ENCODE assay signal across 9 mouse cellular contexts in genomic region chr5:93163541-93163940, GRCm38 (mm10). TPM values are rescaled to one million over a fixed set of nuclear protein-coding genes. Genes with fewer than 3 reads are reported as not detected.
DNase-seq lines count a peak whose midpoint lies in the region; ATAC-seq lines count a peak whose summit lies in the region.
"Had no signal": no experiment of that assay in that cellular context is flagged by ENCODE, and none has a peak within 500 bp of the region (broad histone marks: within the 10 kb centered on the region; RNA-seq: fewer than 3 reads in every experiment).

No protein-coding gene starts in this region.

- peaks cover 99% of the 10 kb centered on the region for H3K36me3 ChIP-seq in forebrain, embryonic 10.5 days (replicated peaks)
- peaks cover 26% of the 10 kb centered on the region for H3K36me3 ChIP-seq in forebrain, embryonic 16.5 days (ENCODE audit: control insufficient read depth, insufficient read depth)
- H3K36me3 ChIP-seq in neural tube, embryonic 12.5 days: peaks cover 76% of the 10 kb centered on the region
- H3K36me3 ChIP-seq in neural tube, embryonic 15.5 days: peaks cover 64% of the 10 kb centered on the region

- no peak overlapping the region for H3K4me3 ChIP-seq in forebrain, embryonic 10.5 days
- no peak overlapping the region for H3K4me3 ChIP-seq in forebrain, embryonic 16.5 days (replicated peaks; ENCODE audit: low read length)
- no peak overlapping the region for H3K4me3 ChIP-seq in neural tube, embryonic 12.5 days
- H3K4me3 ChIP-seq in neural tube, embryonic 15.5 days (replicated peaks): no peak overlapping the region
- H3K4me3 ChIP-seq: heart, embryonic 15.5 days had no signal

- no peaks in the 10 kb centered on the region for H3K9me3 ChIP-seq in forebrain, embryonic 10.5 days
- H3K9me3 ChIP-seq in forebrain, embryonic 16.5 days (ENCODE audit: control insufficient read depth, low read length): no peaks in the 10 kb centered on the region
- H3K9me3 ChIP-seq in neural tube, embryonic 12.5 days: no peaks in the 10 kb centered on the region
- H3K9me3 ChIP-seq in neural tube, embryonic 15.5 days (replicated peaks): no peaks in the 10 kb centered on the region
- H3K9me3 ChIP-seq: heart, embryonic 15.5 days had no signal

- no peak overlapping the region for H3K9ac ChIP-seq in forebrain, embryonic 16.5 days (replicated peaks; ENCODE audit: low read depth, low read length)
- H3K9ac ChIP-seq in neural tube, embryonic 12.5 days: no peak overlapping the region
- H3K9ac ChIP-seq in neural tube, embryonic 15.5 days (replicated peaks): no peak overlapping the region
- H3K9ac ChIP-seq: heart, embryonic 15.5 days had no signal

- no peak for ATAC-seq in forebrain, embryonic 16.5 days
- ATAC-seq in neural tube, embryonic 12.5 days (ENCODE audit: low FRiP score, low read depth): peak; percentile 32; the same call in 1 of the 2 replicates
- ATAC-seq in neural tube, embryonic 15.5 days (ENCODE audit: low FRiP score): no peak

- WGBS in forebrain, embryonic 10.5 days: 93% methylated on average over 3 of the region's 3 CpGs
- WGBS in forebrain, embryonic 16.5 days: 78% methylated on average over 3 of the region's 3 CpGs
- 85% methylated on average over 3 of the region's 3 CpGs for WGBS in neural tube, embryonic 12.5 days
- 85% methylated on average over 3 of the region's 3 CpGs for WGBS in neural tube, embryonic 15.5 days

- no peak overlapping the region for H3K27ac ChIP-seq in forebrain, embryonic 10.5 days
- no peak overlapping the region for H3K27ac ChIP-seq in forebrain, embryonic 16.5 days (ENCODE audit: low read length)
- no peak overlapping the region for H3K27ac ChIP-seq in neural tube, embryonic 12.5 days
- no peak overlapping the region for H3K27ac ChIP-seq in neural tube, embryonic 15.5 days (replicated peaks)
- H3K27ac ChIP-seq: heart, embryonic 15.5 days had no signal

- no peak overlapping the region for H3K4me2 ChIP-seq in forebrain, embryonic 16.5 days (ENCODE audit: low read length)
- H3K4me2 ChIP-seq in neural tube, embryonic 12.5 days (replicated peaks): no peak overlapping the region
- no peak overlapping the region for H3K4me2 ChIP-seq in neural tube, embryonic 15.5 days
- H3K4me2 ChIP-seq: heart, embryonic 15.5 days had no signal

- DNase-seq in forebrain, embryonic 10.5 days (ENCODE audit: extremely low spot score, low spot score): peak; percentile 36
- peak; percentile 84 for DNase-seq in brain, adult 2 months (ENCODE audit: low read depth, low spot score)
- DNase-seq in frontal cortex, postnatal 36 days (ENCODE audit: low spot score in 2 of 2): peak; percentile 32 to 77
- peak; percentile 56 to 71 for DNase-seq in layer of hippocampus, postnatal 10 days (ENCODE audit: low spot score in 2 of 2)
- DNase-seq in retina, embryonic 14.5 days (ENCODE audit: low spot score): peak; percentile 79

- peaks cover 5% of the 10 kb centered on the region; the same call in 1 of the 2 replicates for H3K4me1 ChIP-seq in forebrain, embryonic 10.5 days
- H3K4me1 ChIP-seq in forebrain, embryonic 16.5 days (replicated peaks; ENCODE audit: control insufficient read depth, insufficient read depth, low read length): no peaks in the 10 kb centered on the region
- H3K4me1 ChIP-seq in neural tube, embryonic 12.5 days: no peaks in the 10 kb centered on the region
- H3K4me1 ChIP-seq in neural tube, embryonic 15.5 days: no peaks in the 10 kb centered on the region
- H3K4me1 ChIP-seq: heart, embryonic 15.5 days had no signal

- H3K27me3 ChIP-seq in forebrain, embryonic 10.5 days (ENCODE audit: poor library complexity, severe bottlenecking): no peaks in the 10 kb centered on the region
- no peaks in the 10 kb centered on the region for H3K27me3 ChIP-seq in forebrain, embryonic 16.5 days (replicated peaks; ENCODE audit: control insufficient read depth, insufficient read depth, low read length)
- H3K27me3 ChIP-seq in neural tube, embryonic 12.5 days (replicated peaks): no peaks in the 10 kb centered on the region
- H3K27me3 ChIP-seq in neural tube, embryonic 15.5 days (replicated peaks): no peaks in the 10 kb centered on the region
- H3K27me3 ChIP-seq: heart, embryonic 15.5 days had no signal

RNA-seq across cellular contexts. Expression of gene Ccni, which starts 42.8 kb away (rescaled TPM):
- polyA plus RNA-seq in forebrain, embryonic 10.5 days (2016; fragmentation: Nextera tagmentation; extraction: Ambion mirVana): 107 and 108 TPM in 2 replicates
- 187 and 218 TPM in 2 replicates for polyA plus RNA-seq in forebrain, embryonic 16.5 days (2015; fragmentation: Nextera tagmentation; extraction: Ambion mirVana)
- polyA plus RNA-seq in neural tube, embryonic 12.5 days (2016; fragmentation: Nextera tagmentation; extraction: Ambion mirVana): 143 and 165 TPM in 2 replicates
- 115 and 119 TPM in 2 replicates for polyA plus RNA-seq in neural tube, embryonic 15.5 days (2015; fragmentation: Nextera tagmentation; extraction: Ambion mirVana)
- 100 to 1,000 TPM; 358 to 363 TPM for total RNA-seq in layer of hippocampus, postnatal 10 days (2021)

RNA-seq across cellular contexts. Expression of gene 2010109A12Rik, which starts 42.8 kb away (rescaled TPM):
- polyA plus RNA-seq in forebrain, embryonic 10.5 days (2016; fragmentation: Nextera tagmentation; extraction: Ambion mirVana): 1.1 and 1.6 TPM in 2 replicates
- polyA plus RNA-seq in forebrain, embryonic 16.5 days (2015; fragmentation: Nextera tagmentation; extraction: Ambion mirVana): 1.5 and 2.0 TPM in 2 replicates
- polyA plus RNA-seq in neural tube, embryonic 12.5 days (2016; fragmentation: Nextera tagmentation; extraction: Ambion mirVana): 1.2 and 2.0 TPM in 2 replicates
- polyA plus RNA-seq in neural tube, embryonic 15.5 days (2015; fragmentation: Nextera tagmentation; extraction: Ambion mirVana): 1.2 and 1.4 TPM in 2 replicates
- total RNA-seq in layer of hippocampus, postnatal 10 days (2021): 1 to 10 TPM in 1 of 2 experiments, under 1 TPM in 1; 0.87 to 1.1 TPM
